Mouse (Mus musculus): Measurements from ENCODE around the gene Pde5a.

Pde5a gene

GRCm38 (mm10) chr3:122860573-122861498, 132.1 kb downstream of the Pde5a start:
- no peak for DNase-seq

GRCm38 (mm10) chr3:122865092-122865491, 136.3 kb downstream of the Pde5a start:
- no peak for DNase-seq

GRCm38 (mm10) chr3:122868270-122868669, 139.5 kb downstream of the Pde5a start:
- DNase-seq: no peak

GRCm38 (mm10) chr3:122871596-122871995, 142.8 kb downstream of the Pde5a start:
- DNase-seq: no peak

GRCm38 (mm10) chr3:122876870-122877269, 148.1 kb downstream of the Pde5a start:
- no peak for DNase-seq

- DNase-seq: no peak
Measured at GRCm38 (mm10) chr3:122877543-122877942, 148.8 kb downstream of the Pde5a start.

- DNase-seq: no peak
Measured at GRCm38 (mm10) chr3:122878705-122879315, 150.1 kb downstream of the Pde5a start.

- DNase-seq: no peak
Measured at GRCm38 (mm10) chr3:122887505-122888301, 159.0 kb downstream of the Pde5a start.

- DNase-seq: no peak
Measured at GRCm38 (mm10) chr3:122888371-122888819, 159.6 kb downstream of the Pde5a start.

- no peak for DNase-seq
Measured at GRCm38 (mm10) chr3:122894772-122895171, 166.0 kb downstream of the Pde5a start, which contains the start of gene Fabp2. Gene Fabp2 (plus strand): TSS chr3:122895072.

GRCm38 (mm10) chr3:122895189-122895731, 166.5 kb downstream of the Pde5a start:
- no peak for DNase-seq

- no peak for DNase-seq
Measured at GRCm38 (mm10) chr3:122898254-122898653, 169.5 kb downstream of the Pde5a start.

GRCm38 (mm10) chr3:122903746-122904433, 175.1 kb downstream of the Pde5a start:
- DNase-seq: peak; percentile 74

GRCm38 (mm10) chr3:122907841-122908240, 179.1 kb downstream of the Pde5a start:
- DNase-seq: no peak

Data from kidney, postnatal 10 days (tissue).